Mouse (Mus musculus) liver, embryonic 14.5 days (tissue): Measurements from ENCODE around the gene Prkg1. TPM values are rescaled to one million over a fixed set of nuclear protein-coding genes. Genes with fewer than 3 reads are reported as not detected.

Source experiments
- ATAC-seq: fragments of 200-750 bp; cut with Nextera tagmentation; 2 replicates; pipeline ENCODE4 v1.8.0; 2017; ENCODE audit warnings: moderate number of reproducible peaks, mild to moderate bottlenecking, moderate library complexity; ENCODE audit not compliant: insufficient read depth
- DNase-seq, 3 experiments: peaks; one replicate each; pipeline ENCODE4 v3.0.0-alpha.2; 2012 to 2013; ENCODE audit warnings: low read depth in 3 of 3, low spot score in 3 of 3
- H3K27ac ChIP-seq: fragments of 300-500 bp; sonication (generic); 2 replicates; pipeline ENCODE4 v1.5.1; 2014; ENCODE audit warnings: moderate library complexity, mild to moderate bottlenecking, control low read depth, inconsistent platforms
- H3K27me3 ChIP-seq: fragments of 300-500 bp; sonication (generic); 2 replicates; pipeline ENCODE4 v1.6.1; 2014; ENCODE audit warnings: mild to moderate bottlenecking, low read length, moderate library complexity; ENCODE audit not compliant: control insufficient read depth, insufficient read depth
- H3K36me3 ChIP-seq: fragments of 300-500 bp; sonication (generic); replicated peaks from 2 replicates; pipeline ENCODE4 v1.6.1; 2014; ENCODE audit warnings: low read depth; ENCODE audit not compliant: control insufficient read depth, insufficient read depth
- H3K4me1 ChIP-seq, 2 experiments: fragments of 200-500 bp in 1 of 2; fragments of 300-500 bp in 1 of 2; sonication (generic) in 1 of 2; replicated peaks; 2 replicates each; pipeline ENCODE4 v1.6.1; 2012 to 2014; ENCODE audit warnings: antibody characterized with exemption in 1 of 2, inconsistent platforms in 1 of 2, low read length in 1 of 2; ENCODE audit not compliant: control insufficient read depth in 2 of 2, insufficient read depth in 2 of 2
- H3K4me2 ChIP-seq: fragments of 300-500 bp; sonication (generic); 2 replicates; pipeline ENCODE4 v1.6.1; 2014; ENCODE audit warnings: low read depth, mild to moderate bottlenecking, control low read depth, moderate library complexity
- H3K4me3 ChIP-seq, 2 experiments: fragments of 200-500 bp in 1 of 2; fragments of 300-500 bp in 1 of 2; sonication (generic) in 1 of 2; 2 replicates each; pipeline ENCODE4 v1.5.1; 2012 to 2014; ENCODE audit warnings: low read depth in 2 of 2, low read length in 2 of 2, mild to moderate bottlenecking in 2 of 2, control low read depth in 1 of 2, inconsistent platforms in 1 of 2, moderate library complexity in 1 of 2; ENCODE audit not compliant: insufficient read depth in 1 of 2
- H3K9ac ChIP-seq: fragments of 300-500 bp; sonication (generic); replicated peaks from 2 replicates; pipeline ENCODE4 v1.6.1; 2014; ENCODE audit warnings: mild to moderate bottlenecking, control low read depth, moderate library complexity
- H3K9me3 ChIP-seq: fragments of 300-500 bp; sonication (generic); 2 replicates; pipeline ENCODE4 v1.6.1; 2016; ENCODE audit warnings: low read length, mixed read lengths; ENCODE audit not compliant: control insufficient read depth
- CTCF ChIP-seq: IDR thresholded peaks from 2 replicates; pipeline ENCODE4 v1.5.1; 2016; ENCODE audit warnings: antibody characterized with exemption, low read depth, control low read depth
- EP300 ChIP-seq: IDR thresholded peaks from 2 replicates; pipeline ENCODE4 v1.6.1; 2016; ENCODE audit warnings: antibody characterized with exemption, low read depth
- WGBS: fragments of 180-500 bp; shearing (Covaris S2); extraction: QIAGEN DNeasy Blood & Tissue Kit; methylation state at CpG from one replicate; pipeline ENCODE4 v1.1.7; 2014; ENCODE audit not compliant: insufficient replicate concordance; 5-methylcytosine and 5-hydroxymethylcytosine counted together
- polyA plus RNA-seq, 2 experiments: library from polyadenylated mRNA; depleted of rRNA in 1 of 2; stranded (reverse) in 1 of 2; unstranded in 1 of 2; fragments of >200 nt; fragmentation: Nextera tagmentation in 1 of 2; extraction: Ambion mirVana in 1 of 2; gene quantifications; 2 replicates each; pipeline versions ENCODE4 v1.2.1 to v1.2.3; 2012 to 2014

Prkg1 gene
- polyA plus RNA-seq, 2 experiments, result 0.47 to 0.50 TPM

GRCm38 (mm10) chr19:31713321-31713720, 51.5 kb downstream of the Prkg1 start:
- H3K9ac ChIP-seq, result no peak overlapping the region
- no peaks in the 10 kb centered on the region for H3K36me3 ChIP-seq
- ATAC-seq, result no peak
- TF ChIP-seq CTCF, result no peak
- TF ChIP-seq EP300, result no peak
- WGBS, result 60% methylated on average over 4 of the region's 4 CpGs
- DNase-seq, result no peak
- no peak overlapping the region for H3K4me3 ChIP-seq
- no peaks in the 10 kb centered on the region for H3K9me3 ChIP-seq
- H3K4me2 ChIP-seq, result no peak overlapping the region
- no peak overlapping the region for H3K27ac ChIP-seq
- no peaks in the 10 kb centered on the region for H3K27me3 ChIP-seq
- no peaks in the 10 kb centered on the region for H3K4me1 ChIP-seq

DNA sequence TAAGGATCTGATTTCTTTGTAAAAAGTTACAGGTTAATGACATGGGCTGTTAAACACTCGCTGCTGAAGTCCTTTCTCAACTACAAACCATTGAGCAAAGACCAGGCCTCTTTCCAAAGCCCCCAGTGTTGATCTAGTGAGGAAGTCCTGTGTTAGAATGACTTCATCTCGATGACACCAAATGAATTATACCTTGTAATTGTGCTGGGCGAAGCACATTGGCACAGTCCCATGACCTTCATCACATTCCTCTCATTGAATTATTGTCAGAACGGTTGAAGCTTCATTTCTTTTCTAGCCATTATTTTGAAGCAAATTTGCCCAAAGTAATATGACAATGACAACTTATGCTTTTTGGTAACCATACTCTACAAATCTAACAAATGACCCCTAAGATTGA, 54.5 kb downstream of the Prkg1 start:
- no peak overlapping the region for H3K27ac ChIP-seq
- H3K4me3 ChIP-seq, result no peak overlapping the region
- no peaks in the 10 kb centered on the region for H3K9me3 ChIP-seq
- no peaks in the 10 kb centered on the region for H3K27me3 ChIP-seq
- ATAC-seq (no peak), DNase-seq (no peak)
- H3K4me2 ChIP-seq, result no peak overlapping the region
- H3K9ac ChIP-seq, result no peak overlapping the region
- TF ChIP-seq EP300, result no peak
- TF ChIP-seq CTCF, result no peak
- WGBS, result 60% methylated on average over 4 of the region's 4 CpGs
- no peaks in the 10 kb centered on the region for H3K36me3 ChIP-seq
- no peaks in the 10 kb centered on the region for H3K4me1 ChIP-seq

DNA sequence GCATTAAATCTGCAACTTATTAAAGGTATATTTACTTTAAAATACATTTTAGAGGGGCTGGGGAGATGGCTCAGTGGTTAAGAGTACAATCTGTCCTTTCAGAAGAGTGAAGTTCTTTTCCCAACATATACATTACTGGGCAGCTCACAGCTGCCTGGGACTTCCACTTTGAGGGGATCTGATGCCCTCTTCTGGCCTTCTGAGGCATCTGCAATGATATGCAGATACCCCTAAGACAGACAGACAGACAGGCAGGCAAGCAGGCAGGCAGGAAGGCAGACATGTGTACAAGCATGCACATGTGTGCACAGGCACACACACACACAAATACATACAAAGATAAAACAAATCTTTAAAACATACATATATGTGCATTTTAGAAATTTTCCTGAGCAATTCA, 60.8 kb downstream of the Prkg1 start:
- Histone ChIP-seq H3K4me2 (no peak overlapping the region), H3K27ac (no peak overlapping the region)
- TF ChIP-seq CTCF (peak; percentile 39), EP300 (no peak)

DNA sequence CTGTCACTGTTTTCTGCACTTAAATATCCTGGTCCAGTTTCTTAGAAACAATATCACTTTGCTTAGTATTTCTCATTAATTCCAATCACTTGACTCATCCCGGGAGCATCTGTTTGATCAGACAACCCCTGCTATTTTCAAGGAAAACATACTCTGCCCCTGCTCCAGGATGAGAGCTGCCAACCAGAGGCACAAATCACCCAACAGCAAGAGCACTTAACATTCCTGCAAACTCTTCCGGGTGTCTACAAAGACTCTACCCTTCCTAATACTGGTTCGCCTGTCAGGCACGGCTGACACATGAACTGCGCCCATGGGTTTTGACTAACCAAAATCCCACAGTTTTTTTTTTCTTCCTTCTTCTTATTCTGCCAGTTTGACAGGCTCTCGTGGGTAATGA, 65.9 kb downstream of the Prkg1 start:
- ATAC-seq (no peak), DNase-seq (no peak)
- TF ChIP-seq EP300 (no peak), CTCF (no peak)
- Histone ChIP-seq H3K4me3 (no peak overlapping the region), H3K4me1 (no peaks in the 10 kb centered on the region), H3K27me3 (no peaks in the 10 kb centered on the region), H3K36me3 (no peaks in the 10 kb centered on the region), H3K4me2 (no peak overlapping the region), H3K27ac (no peak overlapping the region), H3K9me3 (no peaks in the 10 kb centered on the region), H3K9ac (no peak overlapping the region)
- WGBS, result 62% methylated on average over 6 of the region's 6 CpGs

More for the DNA sequence above, 60.8 kb downstream of the Prkg1 start:
- ATAC-seq (no peak), DNase-seq (no peak)
- H3K9ac ChIP-seq, result no peak overlapping the region
- H3K9me3 ChIP-seq, result no peaks in the 10 kb centered on the region
- H3K27me3 ChIP-seq, result no peaks in the 10 kb centered on the region
- no peaks in the 10 kb centered on the region for H3K36me3 ChIP-seq
- no peak overlapping the region for H3K4me3 ChIP-seq
- no peaks in the 10 kb centered on the region for H3K4me1 ChIP-seq

GRCm38 (mm10) chr19:31680821-31681220, 84.0 kb downstream of the Prkg1 start:
- Histone ChIP-seq H3K4me1 (no peaks in the 10 kb centered on the region), H3K9me3 (no peaks in the 10 kb centered on the region), H3K27ac (no peak overlapping the region), H3K36me3 (no peaks in the 10 kb centered on the region), H3K27me3 (no peaks in the 10 kb centered on the region), H3K4me3 (no peak overlapping the region), H3K9ac (no peak overlapping the region), H3K4me2 (no peak overlapping the region)
- DNase-seq (no peak), ATAC-seq (no peak)
- WGBS, result 21% methylated on average over 1 of the region's 1 CpGs
- TF ChIP-seq EP300 (no peak), CTCF (no peak)

GRCm38 (mm10) chr19:31678324-31678723, 86.5 kb downstream of the Prkg1 start:
- WGBS, result 25% methylated on average over 5 of the region's 5 CpGs
- Histone ChIP-seq H3K27me3 (no peaks in the 10 kb centered on the region), H3K36me3 (no peaks in the 10 kb centered on the region), H3K9ac (no peak overlapping the region), H3K27ac (no peak overlapping the region), H3K4me1 (no peaks in the 10 kb centered on the region), H3K4me3 (no peak overlapping the region), H3K9me3 (no peaks in the 10 kb centered on the region), H3K4me2 (no peak overlapping the region)
- DNase-seq (no peak), ATAC-seq (no peak)
- no peak for TF ChIP-seq CTCF
